11 mouse cellular contexts compared by ENCODE assay signal in the genomic region with DNA sequence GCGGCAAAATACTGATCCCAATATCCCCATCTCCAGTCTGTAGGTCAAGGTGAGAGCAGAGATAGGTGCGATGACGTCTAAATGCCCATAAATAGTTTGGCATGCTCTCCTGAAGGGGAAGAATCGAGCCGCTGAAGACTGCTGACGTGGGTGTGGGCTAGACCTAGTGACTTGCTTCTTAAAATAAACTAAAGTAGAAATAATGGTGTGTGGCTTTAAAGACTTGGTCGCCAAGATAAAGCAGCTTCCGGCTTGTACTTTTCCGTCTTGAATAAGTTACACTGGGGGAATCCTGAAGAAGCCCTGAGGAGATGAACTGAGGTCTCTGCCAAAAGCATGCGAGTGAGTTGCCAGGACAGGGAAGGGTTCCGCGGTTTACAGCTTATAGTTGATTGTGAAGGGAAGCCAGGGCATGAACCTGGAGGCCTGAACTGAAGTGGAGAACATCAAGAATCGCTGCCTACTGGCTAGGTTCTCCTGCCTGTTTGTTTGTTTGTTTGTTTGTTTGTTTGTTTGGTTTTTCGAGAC. TPM values are rescaled to one million over a fixed set of nuclear protein-coding genes. Genes with fewer than 3 reads are reported as not detected.
"Had no signal": no experiment of that assay in that cellular context is flagged by ENCODE, and none has a peak within 500 bp of the region (broad histone marks: within the 10 kb centered on the region; RNA-seq: fewer than 3 reads in every experiment).

No protein-coding gene starts in this region.

- DNase-seq: kidney, postnatal 10 days; thymus, postnatal 4 days had no signal

- H3K4me3 ChIP-seq: limb, embryonic 10.5 days; liver, embryonic 12.5 days; megakaryocyte, embryonic 14.5 days; midbrain, embryonic 15.5 days; neural tube, embryonic 12.5 days had no signal

- ATAC-seq: liver, embryonic 12.5 days; midbrain, embryonic 15.5 days had no signal

- H3K27ac ChIP-seq: limb, embryonic 10.5 days; liver, embryonic 12.5 days; macrophage; midbrain, embryonic 15.5 days; neural tube, embryonic 12.5 days; stomach, postnatal 0 days had no signal

- H3K27me3 ChIP-seq: midbrain, embryonic 15.5 days; neural tube, embryonic 12.5 days had no signal

- H3K36me3 ChIP-seq: limb, embryonic 10.5 days; liver, embryonic 12.5 days; midbrain, embryonic 15.5 days; neural tube, embryonic 12.5 days had no signal

RNA-seq across cellular contexts. Expression of a gene that starts 50.4 kb away (rescaled TPM):
- total RNA-seq: monocyte, adult 5-6 weeks; neutrophil, adult 5-6 weeks had no signal
- polyA plus RNA-seq: macrophage had no signal
